Mouse (Mus musculus) embryonic facial prominence, embryonic 10.5 days (tissue): ENCODE measurements around the gene Scamp1. TPM values are rescaled to one million over a fixed set of nuclear protein-coding genes. Genes with fewer than 3 reads are reported as not detected.

ENCODE experiments used
- DNase-seq: peaks from one replicate; pipeline ENCODE4 v3.0.0-alpha.2; 2017; ENCODE audit warnings: low spot score
- H3K27ac ChIP-seq: fragments of 300-500 bp; sonication (generic); replicated peaks from 2 replicates; pipeline ENCODE4 v1.5.1; 2016; ENCODE audit warnings: mild to moderate bottlenecking
- H3K27me3 ChIP-seq: fragments of 300-500 bp; sonication (generic); replicated peaks from 2 replicates; pipeline ENCODE4 v1.6.1; 2016; ENCODE audit warnings: low read depth, mild to moderate bottlenecking; ENCODE audit not compliant: poor library complexity, severe bottlenecking
- H3K36me3 ChIP-seq: fragments of 300-500 bp; sonication (generic); replicated peaks from 2 replicates; pipeline ENCODE4 v1.6.1; 2016; ENCODE audit warnings: mild to moderate bottlenecking, moderate library complexity
- H3K4me1 ChIP-seq: fragments of 300-500 bp; sonication (generic); 2 replicates; pipeline ENCODE4 v1.6.1; 2016
- H3K4me3 ChIP-seq: fragments of 300-500 bp; sonication (generic); 2 replicates; pipeline ENCODE4 v1.5.1; 2016; ENCODE audit warnings: mild to moderate bottlenecking, moderate library complexity
- H3K9me3 ChIP-seq: fragments of 300-500 bp; sonication (generic); 2 replicates; pipeline ENCODE4 v1.6.1; 2016; ENCODE audit warnings: mild to moderate bottlenecking
- WGBS: fragments of 180-500 bp; shearing (Covaris S2); methylation state at CpG from one replicate; pipeline ENCODE4 v1.1.7; 2016; 5-methylcytosine and 5-hydroxymethylcytosine counted together
- polyA plus RNA-seq: library from polyadenylated mRNA; unstranded; fragments of >200 nt; fragmentation: Nextera tagmentation; extraction: Ambion mirVana; gene quantifications from 2 replicates; pipeline ENCODE4 v1.2.1, GENCODE M21; 2016

The Scamp1 gene
- polyA plus RNA-seq, 1 experiment from 2014 or later: 27.6 TPM

DNA sequence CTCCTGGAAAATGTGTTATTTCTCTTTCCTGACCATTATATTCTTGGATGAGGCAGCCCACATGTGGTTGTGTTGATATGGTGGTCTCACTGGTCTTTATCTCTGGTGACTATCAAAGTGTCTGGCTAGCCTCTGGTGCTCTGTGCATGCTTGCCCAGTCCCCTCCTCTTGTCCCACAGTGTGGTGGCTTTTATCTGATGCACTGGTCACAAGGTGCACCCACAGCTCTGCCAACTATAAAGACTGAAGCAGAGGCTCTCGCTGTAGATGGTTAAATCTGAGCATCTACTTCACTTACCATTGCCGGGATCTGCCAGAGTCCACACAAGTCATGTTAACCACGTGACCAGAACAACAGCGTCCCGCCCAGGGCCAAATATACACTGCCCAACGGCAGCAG, 19.1 kb downstream of the Scamp1 start:
- 91% methylated on average over 6 of the region's 6 CpGs for WGBS

DNA sequence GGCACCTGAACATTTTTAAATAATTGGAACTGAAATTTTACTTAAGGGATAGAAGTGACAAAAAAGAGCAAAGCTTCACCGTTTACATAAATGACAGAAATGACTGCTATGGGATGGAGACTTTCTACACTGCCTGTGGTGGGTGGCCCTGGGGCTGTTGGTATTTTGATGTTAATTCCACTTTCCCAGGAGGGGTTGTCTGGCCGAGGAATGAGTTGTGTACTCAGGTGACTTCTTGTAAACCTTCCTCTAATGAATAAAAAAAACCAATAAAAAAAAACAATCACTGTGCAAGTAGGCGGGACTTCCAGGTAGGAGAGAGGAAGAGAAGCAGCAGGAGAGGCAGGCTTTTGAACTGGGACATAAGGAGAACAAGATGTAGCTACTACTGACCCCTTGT, 20.4 kb downstream of the Scamp1 start:
- Histone ChIP-seq H3K4me1 (0 out of 2 replicates have a peak, but pooled peaks cover 11% of the 10 kb centered on the region), H3K27ac (no peak overlapping the region), H3K36me3 (no peaks in the 10 kb centered on the region), H3K9me3 (peaks cover 3% of the 10 kb centered on the region; the same call in 1 of the 2 replicates), H3K27me3 (no peaks in the 10 kb centered on the region), H3K4me3 (no peak overlapping the region)
- WGBS: 80% methylated on average over 3 of the region's 3 CpGs
- no peak for DNase-seq

More for the DNA sequence above, 19.1 kb downstream of the Scamp1 start:
- no peak for DNase-seq
- peaks cover 3% of the 10 kb centered on the region; the same call in 1 of the 2 replicates for H3K9me3 ChIP-seq
- no peaks in the 10 kb centered on the region for H3K36me3 ChIP-seq
- no peaks in the 10 kb centered on the region for H3K27me3 ChIP-seq
- no peak overlapping the region for H3K4me3 ChIP-seq
- H3K27ac ChIP-seq: no peak overlapping the region
- 0 out of 2 replicates have a peak, but pooled peaks cover 11% of the 10 kb centered on the region for H3K4me1 ChIP-seq

DNA sequence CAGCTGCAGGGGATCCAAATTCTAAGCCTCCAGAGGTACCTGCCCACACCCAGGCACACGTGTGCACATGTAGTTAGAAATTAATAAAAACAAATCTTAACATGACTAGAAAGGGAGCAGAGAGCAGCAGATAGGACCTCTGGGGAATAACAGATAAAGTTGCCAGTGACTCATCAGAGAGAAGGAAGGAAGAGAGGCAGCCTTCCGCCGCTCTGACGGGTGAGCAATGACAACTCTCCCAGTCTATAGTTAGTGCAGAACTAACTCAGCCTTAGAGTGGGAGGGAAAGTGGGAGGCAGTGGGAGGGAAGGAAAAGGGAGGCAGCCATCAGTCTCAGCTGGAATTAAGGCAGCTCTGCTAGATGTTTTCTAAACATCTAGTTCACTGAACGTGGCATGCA, 21.7 kb downstream of the Scamp1 start:
- no peaks in the 10 kb centered on the region for H3K36me3 ChIP-seq
- H3K4me3 ChIP-seq: no peak overlapping the region
- 86% methylated on average over 5 of the region's 5 CpGs for WGBS
- peaks cover 3% of the 10 kb centered on the region; the same call in 1 of the 2 replicates for H3K9me3 ChIP-seq
- DNase-seq: no peak
- 0 out of 2 replicates have a peak, but pooled peaks cover 11% of the 10 kb centered on the region for H3K4me1 ChIP-seq
- H3K27me3 ChIP-seq: no peaks in the 10 kb centered on the region
- H3K27ac ChIP-seq: no peak overlapping the region

DNA sequence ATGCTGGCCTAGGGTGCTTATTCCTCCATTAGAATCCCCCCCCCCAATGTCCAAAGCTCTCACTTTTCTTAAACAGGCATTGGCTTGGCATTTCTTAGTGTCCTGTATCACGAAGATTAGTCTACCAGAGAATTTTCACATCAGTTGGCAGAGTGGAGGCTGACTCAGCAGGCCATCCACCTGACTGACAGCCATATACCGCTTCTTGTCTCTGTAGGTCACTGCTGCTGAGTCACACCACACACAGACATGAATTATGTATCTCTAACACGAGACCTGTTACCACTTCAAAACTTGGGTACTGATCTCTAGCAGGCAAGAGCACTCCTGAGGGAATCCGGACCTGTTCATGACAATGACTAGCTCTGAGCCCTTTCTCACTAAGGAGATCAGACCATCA, 23.1 kb downstream of the Scamp1 start:
- H3K27ac ChIP-seq: no peak overlapping the region
- DNase-seq: no peak
- WGBS: 81% methylated on average over 4 of the region's 4 CpGs

DNA sequence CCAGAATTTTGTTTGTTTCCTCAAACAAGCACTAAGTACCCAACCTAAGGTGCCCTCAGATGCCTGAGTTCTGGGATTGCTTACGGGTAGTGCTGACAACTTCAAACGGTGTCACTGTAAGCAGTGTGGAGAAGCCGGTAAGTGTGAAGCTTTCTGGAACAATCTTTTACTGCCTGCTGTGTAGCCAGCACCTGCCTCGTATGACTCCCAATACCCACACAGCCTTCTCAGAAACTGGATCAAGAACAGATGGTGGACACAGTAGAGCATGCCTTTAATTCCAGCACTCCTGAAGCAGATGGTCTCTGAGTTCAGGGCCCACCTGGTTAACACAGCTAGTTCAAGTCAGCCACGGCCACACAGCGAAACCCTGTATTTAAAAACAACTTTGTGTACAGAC, 24.0 kb downstream of the Scamp1 start:
- H3K4me3 ChIP-seq: no peak overlapping the region
- H3K4me1 ChIP-seq: peaks cover 15% of the 10 kb centered on the region; the same call in 1 of the 2 replicates
- peaks cover 3% of the 10 kb centered on the region; the same call in 1 of the 2 replicates for H3K9me3 ChIP-seq
- H3K27ac ChIP-seq: no peak overlapping the region
- no peaks in the 10 kb centered on the region for H3K27me3 ChIP-seq
- WGBS: 83% methylated on average over 6 of the region's 6 CpGs
- no peak for DNase-seq
- H3K36me3 ChIP-seq: no peaks in the 10 kb centered on the region

More for the DNA sequence above, 23.1 kb downstream of the Scamp1 start:
- Histone ChIP-seq H3K4me3 (no peak overlapping the region), H3K27me3 (no peaks in the 10 kb centered on the region), H3K9me3 (peaks cover 3% of the 10 kb centered on the region; the same call in 1 of the 2 replicates), H3K4me1 (peaks cover 11% of the 10 kb centered on the region; the same call in 1 of the 2 replicates), H3K36me3 (no peaks in the 10 kb centered on the region)

DNA sequence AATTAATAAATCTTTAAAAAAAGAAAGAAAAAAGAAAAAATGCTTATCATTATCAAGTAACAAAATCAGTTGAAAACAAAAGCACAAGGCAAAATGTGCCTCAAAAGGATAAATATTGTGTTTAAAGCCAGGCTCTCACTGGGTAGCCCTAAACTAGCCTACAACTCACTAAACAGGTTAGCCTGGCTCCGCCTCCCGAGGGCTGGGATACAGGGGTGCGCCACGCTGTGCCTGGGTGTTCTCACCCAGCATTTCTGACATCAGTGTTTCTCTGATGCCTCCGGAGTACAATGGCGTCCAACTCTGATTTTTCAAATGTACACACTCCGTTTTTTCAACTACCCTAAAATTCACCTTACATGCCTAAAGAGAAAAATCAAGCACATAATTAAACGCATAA, 24.7 kb downstream of the Scamp1 start:
- H3K4me3 ChIP-seq: no peak overlapping the region
- DNase-seq: no peak
- H3K27me3 ChIP-seq: no peaks in the 10 kb centered on the region
- no peaks in the 10 kb centered on the region for H3K36me3 ChIP-seq
- peaks cover 15% of the 10 kb centered on the region; the same call in 1 of the 2 replicates for H3K4me1 ChIP-seq
- 83% methylated on average over 8 of the region's 8 CpGs for WGBS
- no peak overlapping the region for H3K27ac ChIP-seq
- H3K9me3 ChIP-seq: peaks cover 3% of the 10 kb centered on the region; the same call in 1 of the 2 replicates

DNA sequence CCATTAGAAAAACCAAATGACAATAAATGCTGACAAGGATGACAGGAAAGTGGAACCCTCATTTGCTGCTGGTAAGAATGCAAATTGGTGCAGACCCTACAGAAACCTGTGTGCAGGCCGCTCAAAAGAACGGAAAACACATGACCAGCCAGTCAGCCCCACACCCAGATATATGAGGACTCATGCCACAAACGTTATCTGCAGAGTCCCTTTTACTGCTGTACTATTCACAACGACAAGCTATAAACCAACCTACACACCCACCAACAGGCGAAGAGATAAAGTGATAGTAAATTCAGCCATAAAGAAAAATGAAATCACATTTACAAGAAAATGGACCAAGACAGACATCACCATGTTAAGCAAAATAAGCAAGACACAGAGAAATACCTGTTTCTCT, 26.4 kb downstream of the Scamp1 start:
- Histone ChIP-seq H3K36me3 (no peaks in the 10 kb centered on the region), H3K4me3 (no peak overlapping the region), H3K4me1 (peaks cover 15% of the 10 kb centered on the region; the same call in 1 of the 2 replicates), H3K27me3 (no peaks in the 10 kb centered on the region), H3K27ac (no peak overlapping the region), H3K9me3 (no peaks in the 10 kb centered on the region; the same call in 1 of the 2 replicates)
- 87% methylated on average over 5 of the region's 5 CpGs for WGBS
- no peak for DNase-seq

DNA sequence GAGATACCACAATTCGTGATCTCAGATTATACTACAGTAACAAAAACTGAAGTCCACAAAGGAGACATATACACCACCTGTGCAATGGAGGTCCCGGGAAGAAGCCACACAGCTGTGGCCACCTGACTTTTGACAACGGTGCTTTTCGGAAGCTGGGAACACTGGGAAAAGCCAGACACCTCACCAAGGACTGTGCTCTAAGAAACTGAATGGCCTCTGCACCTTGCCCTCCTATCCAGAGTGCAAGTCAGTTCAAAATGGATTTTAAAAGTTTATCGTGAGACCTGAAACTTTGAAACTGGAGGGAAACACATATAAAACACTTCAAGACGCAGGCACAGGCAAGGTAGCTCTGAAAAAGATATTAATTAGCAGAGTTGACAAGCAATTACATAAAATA, 27.1 kb downstream of the Scamp1 start:
- WGBS: 89% methylated on average over 6 of the region's 6 CpGs
- Histone ChIP-seq H3K27ac (no peak overlapping the region), H3K4me1 (peaks cover 15% of the 10 kb centered on the region; the same call in 1 of the 2 replicates), H3K36me3 (no peaks in the 10 kb centered on the region), H3K4me3 (no peak overlapping the region), H3K27me3 (no peaks in the 10 kb centered on the region), H3K9me3 (no peaks in the 10 kb centered on the region)
- no peak for DNase-seq

DNA sequence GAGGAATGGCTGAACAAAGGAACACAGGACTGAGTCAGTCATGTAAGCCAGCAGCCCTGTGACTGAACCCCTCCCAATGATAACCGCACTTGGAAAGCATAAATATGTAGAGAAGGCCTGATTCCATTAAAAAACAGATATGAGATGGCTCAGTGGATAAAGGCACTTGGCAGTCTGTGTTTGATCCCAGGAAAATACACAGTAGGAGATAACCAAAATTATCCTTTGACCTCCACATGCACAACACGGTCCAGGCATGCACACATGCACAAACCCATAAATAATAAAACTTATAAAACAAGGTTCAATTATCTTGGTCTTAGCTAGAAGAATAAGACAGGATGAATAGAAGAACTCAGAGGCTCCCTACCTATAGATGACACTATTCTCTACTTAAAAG, 27.9 kb downstream of the Scamp1 start:
- WGBS: 81% methylated on average over 2 of the region's 2 CpGs
- Histone ChIP-seq H3K4me3 (no peak overlapping the region), H3K27ac (no peak overlapping the region)

DNA sequence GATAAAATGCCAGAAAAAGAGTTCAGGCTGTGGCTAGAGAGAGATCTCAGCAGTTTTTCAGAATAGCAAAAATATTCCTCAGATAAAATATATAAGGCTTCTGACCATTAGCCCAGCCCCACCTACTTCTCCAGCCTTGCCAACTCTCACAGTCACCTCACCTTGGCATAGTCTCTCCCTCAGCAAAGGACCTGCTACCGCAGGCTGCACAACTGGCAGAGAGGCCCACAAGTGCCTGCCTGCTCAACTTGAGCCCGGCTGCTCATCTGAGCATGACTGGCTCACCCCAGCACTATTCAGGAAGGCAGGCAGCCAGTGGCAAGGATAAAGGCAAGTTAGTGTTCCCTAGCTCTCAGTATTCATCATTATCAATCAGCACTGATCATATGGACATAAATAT, 30.5 kb downstream of the Scamp1 start:
- Histone ChIP-seq H3K27ac (no peak overlapping the region), H3K4me3 (no peak overlapping the region), H3K9me3 (no peaks in the 10 kb centered on the region), H3K36me3 (no peaks in the 10 kb centered on the region), H3K4me1 (peaks cover 7% of the 10 kb centered on the region; the same call in 1 of the 2 replicates), H3K27me3 (no peaks in the 10 kb centered on the region)
- WGBS: 94% methylated on average over 2 of the region's 2 CpGs
- no peak for DNase-seq

More for the DNA sequence above, 27.9 kb downstream of the Scamp1 start:
- H3K9me3 ChIP-seq: no peaks in the 10 kb centered on the region
- no peaks in the 10 kb centered on the region for H3K27me3 ChIP-seq
- H3K36me3 ChIP-seq: no peaks in the 10 kb centered on the region
- peaks cover 13% of the 10 kb centered on the region; the same call in 1 of the 2 replicates for H3K4me1 ChIP-seq
- no peak for DNase-seq

DNA sequence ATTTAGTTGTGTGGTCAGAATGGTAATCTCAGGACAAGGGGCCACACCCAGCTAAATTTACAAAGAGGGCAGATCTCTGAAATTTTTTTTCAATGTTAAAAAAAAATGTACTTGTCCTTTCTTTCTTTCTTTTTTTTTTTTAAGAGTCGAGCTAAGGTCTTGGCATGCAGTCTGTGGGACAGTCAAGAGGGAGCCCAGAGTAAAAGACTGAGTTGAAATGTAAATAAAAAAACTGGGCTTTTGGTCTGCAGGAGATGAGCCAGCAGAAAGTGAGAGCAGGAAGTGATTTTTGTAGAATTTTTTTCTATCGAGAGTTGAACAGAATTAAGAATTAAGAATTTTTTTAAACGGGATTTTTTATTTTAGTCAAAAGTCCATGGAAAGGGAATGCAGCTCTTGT, 31.4 kb downstream of the Scamp1 start:
- Histone ChIP-seq H3K27ac (no peak overlapping the region), H3K4me3 (no peak overlapping the region), H3K4me1 (peaks cover 7% of the 10 kb centered on the region; the same call in 1 of the 2 replicates), H3K36me3 (no peaks in the 10 kb centered on the region), H3K9me3 (no peaks in the 10 kb centered on the region), H3K27me3 (no peaks in the 10 kb centered on the region)
- DNase-seq: no peak
- 86% methylated on average over 3 of the region's 3 CpGs for WGBS

DNA sequence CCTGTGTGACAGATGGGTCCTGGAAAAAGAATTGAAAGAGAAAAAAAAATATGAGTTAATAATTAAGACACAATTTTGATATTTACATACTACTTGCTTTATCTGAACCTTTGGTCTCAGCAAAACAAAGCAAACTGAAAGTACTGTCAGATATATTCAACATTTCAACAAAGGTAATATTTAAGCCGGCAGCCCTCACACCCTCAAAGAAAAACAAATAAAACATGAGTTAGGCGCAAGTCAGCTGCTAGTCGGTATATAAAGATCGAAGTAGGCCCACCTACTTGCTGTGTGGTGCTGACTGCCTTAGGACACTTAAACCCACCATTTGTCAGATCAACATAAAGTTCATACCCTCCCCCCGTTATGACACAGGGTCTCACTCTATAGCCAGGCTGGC, 32.6 kb downstream of the Scamp1 start:
- 89% methylated on average over 5 of the region's 5 CpGs for WGBS
- no peak for DNase-seq
- Histone ChIP-seq H3K27ac (no peak overlapping the region), H3K9me3 (no peaks in the 10 kb centered on the region), H3K4me1 (peaks cover 7% of the 10 kb centered on the region; the same call in 1 of the 2 replicates), H3K4me3 (no peak overlapping the region), H3K36me3 (no peaks in the 10 kb centered on the region), H3K27me3 (no peaks in the 10 kb centered on the region)

DNA sequence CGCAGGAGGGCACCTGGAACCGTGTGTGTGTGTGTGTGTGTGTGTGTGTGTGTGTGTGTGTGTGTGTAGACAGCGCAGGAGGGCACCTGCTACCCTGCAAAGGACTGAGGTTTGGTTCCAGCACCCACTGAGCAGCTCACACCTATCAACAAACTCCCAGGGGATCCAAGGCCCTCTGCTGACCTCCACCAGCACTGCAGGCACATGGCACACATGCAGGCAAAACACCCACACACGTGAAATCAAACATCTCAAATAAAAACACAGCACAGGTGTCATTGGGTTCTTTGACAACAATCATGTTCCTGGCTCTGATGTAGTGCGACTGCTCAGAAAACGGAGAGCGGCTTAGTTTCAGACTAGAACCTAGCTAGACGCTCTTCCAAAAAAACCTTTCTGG, 34.9 kb downstream of the Scamp1 start:
- Histone ChIP-seq H3K27ac (no peak overlapping the region), H3K4me3 (no peak overlapping the region), H3K4me1 (no peaks in the 10 kb centered on the region), H3K27me3 (no peaks in the 10 kb centered on the region), H3K9me3 (no peaks in the 10 kb centered on the region), H3K36me3 (no peaks in the 10 kb centered on the region)
- WGBS: 85% methylated on average over 7 of the region's 8 CpGs
- no peak for DNase-seq
